Mouse (Mus musculus) right cerebral cortex, adult 18-20 months (tissue): ENCODE results near the gene Ikzf2.

Experiments used
- DNase-seq: peaks from one replicate; pipeline ENCODE4 v3.0.0; 2022; ENCODE audit warnings: mixed read lengths

Gene Ikzf2

DNA sequence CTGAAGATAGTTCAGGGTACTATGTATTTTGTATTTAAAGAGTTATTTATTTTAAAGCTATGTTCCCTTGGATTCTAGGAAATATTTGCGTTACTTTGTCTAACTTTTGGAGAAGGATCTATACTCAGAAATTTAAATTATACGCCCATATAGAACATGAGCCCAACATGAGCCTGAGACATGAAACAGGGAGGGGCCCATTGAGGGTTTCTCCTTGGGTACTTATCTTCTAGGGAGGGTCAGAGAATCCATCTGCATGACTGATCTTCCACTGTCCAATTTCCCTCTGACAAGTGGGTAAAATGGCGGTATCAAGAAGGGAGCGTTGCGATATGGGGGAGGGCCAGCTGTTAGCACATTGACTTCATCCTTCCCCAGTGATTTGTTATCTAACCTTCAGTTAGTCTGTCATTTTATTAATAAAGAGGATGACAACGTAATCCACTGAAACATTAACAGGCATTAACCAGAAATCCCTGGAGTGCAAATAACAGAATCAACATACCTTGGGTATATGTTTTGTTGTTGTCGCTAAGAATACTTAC is 180.4 kb downstream of the Ikzf2 start:
- no peak for DNase-seq

DNA sequence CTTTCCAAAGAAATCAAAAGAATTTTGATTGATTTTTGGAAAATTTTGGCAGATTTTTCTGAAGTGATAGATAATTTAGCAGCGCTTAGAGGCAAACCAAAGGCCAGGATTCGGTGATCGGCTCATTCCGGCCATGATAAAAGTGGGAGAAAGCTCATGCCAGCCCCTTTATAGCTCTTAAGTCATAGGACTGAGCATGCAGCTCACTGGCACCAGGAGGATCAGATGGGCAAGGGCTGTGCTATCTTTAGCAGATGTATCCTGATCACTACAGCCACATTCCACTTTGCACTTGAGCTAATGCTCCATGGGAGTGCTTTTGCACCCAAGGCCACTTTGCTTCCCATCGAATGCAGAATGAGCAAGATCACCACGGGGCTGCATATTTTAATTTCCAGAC is 181.0 kb downstream of the Ikzf2 start:
- DNase-seq, result no peak

DNA sequence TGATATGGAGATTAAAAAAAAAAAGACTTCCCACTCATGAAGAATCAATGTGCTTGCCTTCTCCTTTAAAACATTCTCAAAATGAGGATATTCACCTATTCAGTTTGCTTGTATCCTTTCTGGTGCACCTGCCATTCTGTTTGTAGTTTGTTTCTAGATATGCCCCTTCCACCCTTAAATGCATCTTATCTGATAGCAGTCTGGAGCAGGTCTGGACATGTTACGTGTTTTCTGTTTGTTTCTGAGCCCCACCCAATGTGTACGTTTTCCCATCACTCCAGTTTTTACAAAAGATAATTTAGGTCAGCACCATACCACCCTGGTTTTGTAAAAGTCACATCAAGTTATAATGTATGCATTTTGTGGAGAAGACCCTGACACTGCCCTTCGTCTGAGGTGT is 186.7 kb downstream of the Ikzf2 start:
- DNase-seq, result no peak

DNA sequence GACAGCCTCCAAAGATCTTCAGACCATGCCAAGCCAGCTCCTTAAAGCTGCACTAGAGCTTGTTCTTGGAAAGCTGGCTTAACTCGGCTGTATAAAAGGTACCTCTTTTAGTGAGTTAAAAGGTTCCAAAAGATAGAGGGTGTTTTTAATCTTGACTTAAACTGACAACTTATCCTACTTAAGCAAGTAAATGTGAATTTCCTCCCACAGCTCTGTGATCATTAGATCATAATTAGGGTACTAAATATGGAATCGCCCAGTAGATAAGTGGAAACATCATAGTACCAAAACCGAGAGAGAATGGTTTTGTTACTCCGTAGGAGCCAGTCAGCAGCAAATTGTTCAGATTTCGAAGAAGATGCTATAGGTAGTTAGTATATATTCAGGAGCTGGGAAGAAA is 187.4 kb downstream of the Ikzf2 start:
- DNase-seq, result no peak

DNA sequence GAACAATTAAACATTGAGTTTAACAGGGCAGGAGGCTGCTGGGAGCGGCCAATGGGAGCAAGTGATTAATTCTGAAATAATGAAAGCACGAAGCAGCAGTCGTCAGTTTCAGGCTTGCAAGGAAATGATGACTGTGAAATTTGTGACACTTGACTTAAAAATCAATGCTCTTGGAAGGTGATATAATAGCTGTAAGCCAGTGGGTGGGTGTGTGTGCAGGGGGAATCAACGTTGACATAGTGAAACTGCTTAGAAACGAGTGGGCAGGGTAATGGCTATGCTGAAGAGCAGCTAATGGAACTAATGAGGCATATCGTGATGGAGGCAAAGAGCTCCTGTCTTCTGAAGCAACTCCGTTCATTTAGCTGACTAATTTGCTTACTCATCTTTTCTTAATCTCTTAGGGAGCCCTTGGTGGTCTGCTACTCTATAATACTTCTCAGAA is 188.2 kb downstream of the Ikzf2 start:
- DNase-seq, result no peak

DNA sequence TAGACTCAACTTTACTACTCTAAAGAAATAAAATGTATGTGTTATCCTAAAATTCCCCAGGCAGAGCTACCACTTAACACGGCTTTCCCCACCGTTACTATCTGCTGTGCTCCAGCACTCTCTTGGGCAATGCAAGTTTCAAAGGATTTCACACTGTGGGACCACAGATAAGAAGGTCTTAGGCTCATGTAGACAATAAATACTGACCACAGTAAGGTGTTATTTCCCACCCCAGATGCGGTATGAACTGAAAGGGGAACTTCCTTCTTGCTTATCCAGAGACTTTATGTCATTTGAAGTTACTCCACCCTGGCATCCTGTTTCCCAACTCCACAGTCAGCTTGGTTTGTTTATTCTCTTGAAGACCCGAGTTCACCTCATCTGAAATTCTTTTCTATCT is 191.0 kb downstream of the Ikzf2 start:
- no peak for DNase-seq

DNA sequence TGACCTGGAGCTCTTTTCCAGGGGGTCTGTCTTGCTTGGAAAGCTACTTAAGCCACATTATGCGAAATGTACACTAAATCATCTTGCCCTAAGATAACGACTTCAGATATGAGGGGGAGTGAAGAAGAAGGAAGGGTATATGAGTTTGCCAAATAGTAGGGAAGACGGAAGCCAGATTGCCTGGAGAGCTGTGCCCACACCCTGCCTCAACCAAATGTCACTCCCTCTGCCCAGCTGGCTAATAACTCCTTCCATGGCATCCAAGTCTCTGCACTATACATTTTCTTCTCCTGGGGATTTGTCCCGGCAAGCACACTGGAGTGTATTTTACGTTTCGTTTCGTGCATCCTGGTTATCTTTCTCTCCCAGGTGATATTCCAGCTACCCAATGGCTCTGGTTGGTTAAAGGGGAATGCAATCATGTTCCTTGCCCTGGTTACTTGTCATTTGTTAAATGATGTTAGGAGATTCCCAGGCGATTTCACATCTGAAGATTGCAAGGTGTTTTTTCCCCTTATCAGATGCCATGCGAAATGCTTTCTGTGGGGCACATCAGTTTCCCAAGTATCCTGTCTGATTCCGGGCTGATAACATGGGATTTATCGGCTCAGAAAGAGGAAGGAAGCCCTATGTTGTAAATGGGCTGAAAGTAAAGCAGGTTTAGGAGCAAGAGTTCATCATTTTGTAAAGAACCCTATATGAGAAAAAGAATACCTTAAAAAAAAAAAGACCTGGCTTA is 193.6 kb downstream of the Ikzf2 start:
- DNase-seq, result no peak

DNA sequence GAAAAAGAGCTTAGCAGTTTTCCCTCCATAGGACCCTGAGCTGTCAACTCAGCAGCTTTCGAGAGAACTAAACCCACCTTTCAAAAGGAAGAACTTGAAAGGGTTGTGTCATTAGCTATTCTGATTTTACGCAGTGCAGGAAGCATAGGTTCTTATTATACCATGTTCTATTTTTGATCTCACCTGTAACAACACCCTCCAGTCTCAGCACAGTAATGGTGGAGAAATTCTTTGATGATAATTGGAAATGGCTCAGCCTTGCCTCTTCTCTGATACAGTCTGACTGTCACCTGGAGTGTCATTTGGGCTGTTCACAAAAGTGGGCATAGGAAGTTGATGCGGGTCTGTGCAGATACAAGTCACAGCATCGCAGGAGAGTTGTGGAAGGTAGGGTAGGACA is 195.0 kb downstream of the Ikzf2 start:
- DNase-seq, result no peak

DNA sequence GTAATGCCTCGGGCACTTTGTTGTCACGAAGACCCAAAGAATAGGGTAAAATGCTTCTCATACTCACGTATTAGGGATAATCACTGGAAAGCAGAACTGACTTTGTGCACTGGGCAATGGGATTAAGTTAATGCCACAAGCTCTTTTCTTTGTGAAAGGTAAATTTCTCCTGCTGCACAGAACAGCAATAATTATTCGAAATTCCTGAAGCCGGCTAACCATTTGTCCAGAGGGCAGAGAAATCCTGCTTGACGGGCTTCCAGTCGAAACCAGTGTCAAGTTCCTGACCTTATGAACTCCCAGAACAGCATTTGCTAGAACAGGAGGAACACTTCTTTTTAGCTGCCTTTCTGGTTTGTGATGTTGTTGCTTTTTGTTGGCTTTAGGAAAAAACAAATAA is 198.0 kb downstream of the Ikzf2 start:
- DNase-seq, result no peak

DNA sequence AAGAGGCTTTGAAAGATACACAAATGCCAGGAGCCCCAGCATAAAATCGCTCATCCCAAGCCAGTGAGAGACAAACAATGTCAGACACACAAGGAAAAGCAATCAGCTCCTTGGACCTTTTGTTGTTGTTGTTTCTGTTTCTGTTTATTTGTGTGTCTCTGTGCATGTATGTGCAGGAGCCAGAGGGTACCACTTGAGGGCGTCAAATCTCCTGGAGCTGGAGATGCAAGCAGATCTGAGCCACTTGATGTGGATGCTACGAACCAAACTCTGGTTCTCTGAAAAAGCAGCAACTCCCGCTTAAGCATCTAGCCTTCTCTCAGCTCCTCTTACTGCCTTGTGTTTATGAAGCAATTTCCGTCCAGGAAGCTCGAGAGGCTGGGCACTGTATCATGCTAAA is 198.4 kb downstream of the Ikzf2 start:
- DNase-seq, result no peak
